Mouse (Mus musculus) CH12.LX (cell line): ENCODE measurements around the gene Tlcd1. TPM values are rescaled to one million over a fixed set of nuclear protein-coding genes. Genes with fewer than 3 reads are reported as not detected.

ENCODE experiments used
- DNase-seq: peaks from one replicate; pipeline ENCODE4 v3.0.0-alpha.2; 2013; ENCODE audit errors: extremely low read depth
- H3K27ac ChIP-seq: 2 replicates; pipeline ENCODE4 v1.5.1; 2012; ENCODE audit warnings: low read depth, mild to moderate bottlenecking, control low read depth, moderate library complexity; ENCODE audit not compliant: insufficient read depth
- H3K27me3 ChIP-seq: replicated peaks from 2 replicates; pipeline ENCODE3; 2012; ENCODE audit warnings: inconsistent platforms
- H3K36me3 ChIP-seq, 2 experiments: replicated peaks in 1 of 2; 2 replicates each; pipeline versions ENCODE3 to v1.6.1; 2012; ENCODE audit warnings: inconsistent platforms in 1 of 2, low read length in 1 of 2, mild to moderate bottlenecking in 1 of 2, mixed read lengths in 1 of 2, moderate library complexity in 1 of 2; ENCODE audit not compliant: control insufficient read depth in 1 of 2, insufficient read depth in 1 of 2
- H3K4me1 ChIP-seq, 2 experiments: 2 replicates each; pipeline ENCODE4 v1.6.1; 2012; ENCODE audit warnings: inconsistent platforms in 1 of 2, moderate library complexity in 1 of 2; ENCODE audit not compliant: insufficient read depth in 2 of 2, control insufficient read depth in 1 of 2
- H3K4me2 ChIP-seq: 2 replicates; pipeline ENCODE4 v1.6.1; 2012; ENCODE audit warnings: low read depth, mild to moderate bottlenecking, control low read depth; ENCODE audit not compliant: poor library complexity, insufficient read depth, severe bottlenecking
- H3K4me3 ChIP-seq, 3 experiments: fragments of 150-350 bp in 1 of 3; sonication (generic) in 1 of 3; replicated peaks in 1 of 3; 2 replicates each; pipeline versions ENCODE3 to v1.5.1; 2011 to 2012; ENCODE audit warnings: low read depth in 2 of 3, low read length in 2 of 3, mild to moderate bottlenecking in 2 of 3, moderate library complexity in 2 of 3, control low read depth in 1 of 3, improper control_type of control experiment in 1 of 3, inconsistent platforms in 1 of 3, mixed read lengths in 1 of 3; ENCODE audit not compliant: poor library complexity in 1 of 3
- H3K79me2 ChIP-seq: replicated peaks from 2 replicates; pipeline ENCODE4 v1.6.1; 2012; ENCODE audit warnings: mild to moderate bottlenecking, moderate library complexity; ENCODE audit not compliant: control insufficient read depth, poor library complexity, insufficient read depth, severe bottlenecking; ENCODE audit errors: extremely low read depth
- H3K9ac ChIP-seq: 2 replicates; pipeline ENCODE4 v1.6.1; 2012; ENCODE audit warnings: low read depth, mild to moderate bottlenecking, control low read depth, moderate library complexity; ENCODE audit not compliant: insufficient read depth
- H3K9me3 ChIP-seq: replicated peaks from 2 replicates; pipeline ENCODE3; 2012; ENCODE audit warnings: low read length, inconsistent platforms, mixed read lengths
- BHLHE40 ChIP-seq: IDR thresholded peaks from 2 replicates; pipeline ENCODE4 v1.6.1; 2011; ENCODE audit warnings: mild to moderate bottlenecking, low read depth, low read length, improper control_type of control experiment
- CHD2 ChIP-seq: IDR thresholded peaks from 2 replicates; pipeline ENCODE4 v1.6.1; 2011; ENCODE audit warnings: low read length, improper control_type of control experiment
- CTCF ChIP-seq, 2 experiments: IDR thresholded peaks in 1 of 2; conservative IDR thresholded peaks in 1 of 2; 2 replicates each; pipeline ENCODE4 v1.5.1; 2011 to 2012; ENCODE audit warnings: low read depth in 2 of 2, low read length in 2 of 2, improper control_type of control experiment in 1 of 2, inconsistent platforms in 1 of 2, mild to moderate bottlenecking in 1 of 2, moderate library complexity in 1 of 2
- E2F4 ChIP-seq: IDR thresholded peaks from 2 replicates; pipeline ENCODE4 v1.6.1; 2011; ENCODE audit warnings: low read depth, low read length, improper control_type of control experiment; ENCODE audit not compliant: insufficient replicate concordance
- ELF1 ChIP-seq: IDR thresholded peaks from 2 replicates; pipeline ENCODE4 v1.6.1; 2014; ENCODE audit warnings: low read depth, mild to moderate bottlenecking, inconsistent platforms, low read length, improper control_type of control experiment
- ETS1 ChIP-seq: conservative IDR thresholded peaks from 2 replicates; pipeline ENCODE4 v1.6.1; 2012; ENCODE audit warnings: low read depth, mild to moderate bottlenecking, inconsistent platforms, low read length, improper control_type of control experiment, moderate library complexity
- HCFC1 ChIP-seq: IDR thresholded peaks from 2 replicates; pipeline ENCODE4 v1.6.1; 2012; ENCODE audit warnings: low read depth, mild to moderate bottlenecking, inconsistent platforms, low read length, improper control_type of control experiment
- IRF4 ChIP-seq: IDR thresholded peaks from 2 replicates; pipeline ENCODE4 v1.6.1; 2014; ENCODE audit warnings: low read depth, mild to moderate bottlenecking, inconsistent platforms, low read length, improper control_type of control experiment
- JUN ChIP-seq: IDR thresholded peaks from 2 replicates; pipeline ENCODE4 v1.6.1; 2011; ENCODE audit warnings: low read depth, mild to moderate bottlenecking, low read length, improper control_type of control experiment, moderate library complexity; ENCODE audit not compliant: insufficient read depth
- KAT2A ChIP-seq: IDR thresholded peaks from 2 replicates; pipeline ENCODE4 v1.6.1; 2012; ENCODE audit warnings: low read length, improper control_type of control experiment, inconsistent platforms; ENCODE audit not compliant: insufficient replicate concordance
- MAFK ChIP-seq: IDR thresholded peaks from 2 replicates; pipeline ENCODE4 v1.6.1; 2011; ENCODE audit warnings: low read length, improper control_type of control experiment; ENCODE audit not compliant: insufficient replicate concordance
- MAX ChIP-seq: IDR thresholded peaks from 2 replicates; pipeline ENCODE4 v1.6.1; 2011; ENCODE audit warnings: low read length, improper control_type of control experiment
- MEF2A ChIP-seq: IDR thresholded peaks from 2 replicates; pipeline ENCODE4 v1.6.1; 2014; ENCODE audit warnings: low read depth, mild to moderate bottlenecking, inconsistent platforms, low read length, improper control_type of control experiment, borderline replicate concordance
- MYC ChIP-seq: IDR thresholded peaks from 2 replicates; pipeline ENCODE4 v1.6.1; 2011; ENCODE audit warnings: low read depth, mild to moderate bottlenecking, improper control_type of control experiment, low read length
- NRF1 ChIP-seq: IDR thresholded peaks from 2 replicates; pipeline ENCODE4 v1.6.1; 2014; ENCODE audit warnings: low read depth, mild to moderate bottlenecking, inconsistent platforms, low read length, improper control_type of control experiment, moderate library complexity
- PAX5 ChIP-seq: IDR thresholded peaks from 2 replicates; pipeline ENCODE4 v1.6.1; 2012; ENCODE audit warnings: low read length, inconsistent platforms, mixed read lengths
- RAD21 ChIP-seq: IDR thresholded peaks from 2 replicates; pipeline ENCODE4 v1.6.1; 2011; ENCODE audit warnings: low read depth, mild to moderate bottlenecking, low read length, improper control_type of control experiment, moderate library complexity
- RCOR1 ChIP-seq: conservative IDR thresholded peaks from 2 replicates; pipeline ENCODE4 v1.6.1; 2012; ENCODE audit warnings: low read depth, mild to moderate bottlenecking, inconsistent platforms, low read length, improper control_type of control experiment
- SIN3A ChIP-seq: IDR thresholded peaks from 2 replicates; pipeline ENCODE4 v1.6.1; 2012; ENCODE audit warnings: low read length, improper control_type of control experiment, inconsistent platforms
- SMC3 ChIP-seq: IDR thresholded peaks from 2 replicates; pipeline ENCODE4 v1.6.1; 2011; ENCODE audit warnings: low read depth, low read length, improper control_type of control experiment
- TBP ChIP-seq: conservative IDR thresholded peaks from 2 replicates; pipeline ENCODE4 v1.6.1; 2011; ENCODE audit warnings: low read depth, low read length, improper control_type of control experiment
- ZC3H11A ChIP-seq: IDR thresholded peaks from 2 replicates; pipeline ENCODE4 v1.6.1; 2012; ENCODE audit warnings: low read depth, mild to moderate bottlenecking, inconsistent platforms, low read length, improper control_type of control experiment
- ZMIZ1 ChIP-seq: IDR thresholded peaks from 2 replicates; pipeline ENCODE4 v1.6.1; 2012; ENCODE audit warnings: low read depth, mild to moderate bottlenecking, inconsistent platforms, low read length, improper control_type of control experiment
- ZNF384 ChIP-seq: IDR thresholded peaks from 2 replicates; pipeline ENCODE4 v1.6.1; 2012; ENCODE audit warnings: low read depth, low read length, improper control_type of control experiment, inconsistent platforms
- dilution Hi-C: fragments of 300-500 bp; cut with MboI; formaldehyde crosslinking; loops from 2 replicates; pipeline ENCODE4 v1.14.3; 2020; ENCODE audit warnings: low sequenced_read_pairs; ENCODE audit not compliant: extremely low pct_unique_long_range_greater_than_20kb, extremely low pct_ligation_motif_present
- in situ Hi-C: fragments of 300-500 bp; cut with MboI; formaldehyde crosslinking; loops from 3 replicates; pipeline ENCODE4 v1.14.3; 2019; ENCODE audit warnings: low sequenced_read_pairs, low pct_ligation_motif_present, low pct_unique_long_range_greater_than_20kb, mixed read lengths
- polyA plus RNA-seq: library from polyadenylated mRNA; unstranded; fragments of >175 nt; gene quantifications from 2 replicates; pipeline ENCODE4 v1.2.1, GENCODE M21; 2012; ENCODE audit warnings: low read depth; ENCODE audit not compliant: insufficient read length
- total RNA-seq, 2 experiments: library from RNA; depleted of rRNA; stranded (reverse); fragments of 300-350 nt in 1 of 2; fragments of >200 nt in 1 of 2; gene quantifications; 2 replicates each; pipeline ENCODE4 v1.2.3; 2012 to 2014

Tlcd1 gene
- total and polyA plus RNA-seq, 3 experiments = 15.6 to 20.3 (median 16.4) TPM

DNA sequence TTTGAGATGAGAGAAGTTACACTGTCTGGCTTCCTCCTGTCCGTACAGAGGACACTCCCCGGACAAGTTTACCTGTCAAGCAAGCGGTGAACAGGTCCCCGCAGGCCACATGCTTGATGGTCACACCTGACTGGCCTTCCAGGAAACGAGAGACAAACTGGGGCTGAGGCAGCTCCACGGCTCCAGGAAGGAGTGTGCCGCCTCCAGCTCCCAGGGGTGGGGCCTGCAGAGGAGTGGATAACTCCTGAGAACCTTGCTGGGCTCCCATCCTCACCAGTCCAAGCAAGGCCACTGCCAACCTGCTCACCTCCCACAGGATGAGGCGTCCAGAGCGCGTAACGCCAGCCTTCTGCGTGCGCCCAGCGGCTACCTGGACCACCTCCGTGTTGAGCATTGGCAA lies 6.2 kb upstream of the Tlcd1 start:
- no peak overlapping the region for H3K4me2 ChIP-seq
- no peak for TF ChIP-seq E2F4
- no peak for TF ChIP-seq JUN
- no peak for TF ChIP-seq ZC3H11A
- TF ChIP-seq KAT2A = no peak
- no peak for TF ChIP-seq HCFC1
- TF ChIP-seq SIN3A = no peak
- no peak for TF ChIP-seq ELF1
- no peak for TF ChIP-seq ETS1
- no peak for TF ChIP-seq MYC
- TF ChIP-seq MAFK = no peak
- no peak for TF ChIP-seq PAX5
- no peak for TF ChIP-seq MAX
- TF ChIP-seq ZMIZ1 = no peak
- dilution Hi-C loops (no loop called here), in situ Hi-C loops (loop anchor here (10.0 kb wide), 1 partner anchor 146 kb away; no protein-coding TSS in a partner anchor)
- no peaks in the 10 kb centered on the region for H3K79me2 ChIP-seq
- H3K36me3 ChIP-seq = peaks cover 0 to 37% of the 10 kb centered on the region in 2 experiments
- H3K4me1 ChIP-seq = peaks cover 11 to 70% of the 10 kb centered on the region in 2 experiments
- no peak for DNase-seq
- peaks cover 2% of the 10 kb centered on the region for H3K9me3 ChIP-seq
- H3K27me3 ChIP-seq = no peaks in the 10 kb centered on the region
- H3K27ac ChIP-seq = no peak overlapping the region
- no peak overlapping the region for H3K4me3 ChIP-seq
- no peak overlapping the region for H3K9ac ChIP-seq

- in situ Hi-C loops (loop anchor here (10.0 kb wide), 1 partner anchor 147 kb away; no protein-coding TSS in a partner anchor), dilution Hi-C loops (no loop called here)
- no peaks in the 10 kb centered on the region for H3K27me3 ChIP-seq
- no peak for DNase-seq
- H3K4me1 ChIP-seq = peaks cover 7 to 67% of the 10 kb centered on the region in 2 experiments
- H3K4me2 ChIP-seq = no peak overlapping the region
- peaks cover 2% of the 10 kb centered on the region for H3K9me3 ChIP-seq
- peaks cover 0 to 37% of the 10 kb centered on the region in 2 experiments for H3K36me3 ChIP-seq
- H3K79me2 ChIP-seq = no peaks in the 10 kb centered on the region
- TF ChIP-seq ZNF384 (peak; percentile 93), CTCF (conservative IDR thresholded peaks at IDR 0.05 in 1 of 2, IDR thresholded peaks at IDR 0.05 in 1 of 2; ENCODE audit: low read depth in 2 of 2, low read length in 2 of 2) (peak in 1 of 2 experiments; percentile 60; a peak in 2 of 4 replicates), SMC3 (peak; percentile 55), PAX5 (no peak), BHLHE40 (no peak), NRF1 (no peak), CHD2 (no peak), RAD21 (peak; percentile 45), MYC (0 out of 2 replicates have a peak, but pooled peaks have one; percentile 30), MEF2A (no peak), IRF4 (no peak), RCOR1 (no peak), TBP (no peak)
- H3K9ac ChIP-seq = no peak overlapping the region
- H3K27ac ChIP-seq = no peak overlapping the region
- H3K4me3 ChIP-seq = no peak overlapping the region
These were observed 5.2 kb upstream of the Tlcd1 start for GRCm38 (mm10) chr11:78171328-78171727.
